ENCODE assay signal across 16 mouse cellular contexts in genomic region chr9:123640106-123640505, GRCm38 (mm10). TPM values are rescaled to one million over a fixed set of nuclear protein-coding genes. Genes with fewer than 3 reads are reported as not detected.
"Had no signal": no experiment of that assay in that cellular context is flagged by ENCODE, and none has a peak within 500 bp of the region (broad histone marks: within the 10 kb centered on the region; RNA-seq: fewer than 3 reads in every experiment).

No protein-coding gene starts in this region.

- H3K4me2 ChIP-seq: limb, embryonic 13.5 days; liver, embryonic 11.5 days; liver, embryonic 15.5 days; lung, embryonic 14.5 days; neural tube, embryonic 15.5 days had no signal

- H3K36me3 ChIP-seq: limb, embryonic 13.5 days; liver, embryonic 15.5 days; midbrain, embryonic 10.5 days; neural tube, embryonic 15.5 days had no signal

- H3K27me3 ChIP-seq: limb, embryonic 13.5 days; liver, embryonic 15.5 days; neural tube, embryonic 15.5 days had no signal

- H3K4me3 ChIP-seq: limb, embryonic 13.5 days; liver, embryonic 15.5 days; midbrain, embryonic 10.5 days; myocyte; neural tube, embryonic 15.5 days had no signal

- H3K9me3 ChIP-seq: limb, embryonic 13.5 days; liver, embryonic 15.5 days; midbrain, embryonic 10.5 days; neural tube, embryonic 15.5 days had no signal

- H3K9ac ChIP-seq: limb, embryonic 13.5 days; liver, embryonic 15.5 days; lung, embryonic 14.5 days; neural tube, embryonic 15.5 days had no signal

- ATAC-seq: inflammation-experienced regulatory T-cells, adult 6 months had no signal

- H3K4me1 ChIP-seq: limb, embryonic 13.5 days; liver, embryonic 15.5 days; midbrain, embryonic 10.5 days; neural tube, embryonic 15.5 days had no signal

- DNase-seq: left cerebral cortex, postnatal 4 days; lung, embryonic 14.5 days; lung, postnatal 10 days; lung, postnatal 4 days; midbrain, embryonic 14.5 days; right cerebral cortex, adult 18-20 months; right cerebral cortex, postnatal 25 days; thymus, postnatal 4 days had no signal

- H3K27ac ChIP-seq: limb, embryonic 13.5 days; liver, embryonic 15.5 days; midbrain, embryonic 10.5 days; neural tube, embryonic 15.5 days; stomach, postnatal 0 days had no signal

RNA-seq across cellular contexts. Expression of gene Slc6a20a, which starts 38.6 kb away (rescaled TPM):
- polyA plus RNA-seq: inflammation-experienced regulatory T-cells, adult 6 months; limb, embryonic 13.5 days had no signal
